Mouse (Mus musculus) frontal cortex, adult (tissue): ENCODE results near the gene Sspn.

Experiments used
- ATAC-seq: cut with Nextera tagmentation; 2 replicates; pipeline ENCODE4 v1.9.2; 2017; ENCODE audit warnings: mild to moderate bottlenecking, moderate library complexity, mixed read lengths; ENCODE audit not compliant: low TSS enrichment

The Sspn gene

GRCm38 (mm10) chr6:146014312-146014711, 82.9 kb downstream of the Sspn start:
- ATAC-seq: peak; percentile 42; the same call in 1 of the 2 replicates
